Mouse (Mus musculus) gastrocnemius, postnatal 25 days (tissue): ENCODE measurements around the gene Clec4n. TPM values are rescaled to one million over a fixed set of nuclear protein-coding genes. Genes with fewer than 3 reads are reported as not detected.
"Not testable (repeated sequence)": the region's sequence is repeated elsewhere in the genome, so short reads cannot be mapped to it uniquely, and the experiment has no call there.

Experiments used
- DNase-seq: peaks from one replicate; pipeline ENCODE4 v3.0.0; 2022
- long read RNA-seq, 2 experiments: library from polyadenylated mRNA; stranded (forward); transcript quantifications; one replicate each; pipeline ENCODE4 v2.0.0; 2021
- total RNA-seq, 2 experiments: library from RNA; stranded (reverse); gene quantifications; 1 replicate in 1 of 2; 2 replicates in 1 of 2; pipeline ENCODE4 v1.2.3; 2021

The Clec4n gene
- not detected for total RNA-seq
- long read RNA-seq, experiment 1, partial matches to known transcripts = 0 of 1 reads
- long read RNA-seq, experiment 1, other reads (novel, unspliced or antisense) = 1 of 1 reads
- long read RNA-seq, experiment 2, partial matches to known transcripts = 0 of 1 reads
- long read RNA-seq, experiment 2, other reads (novel, unspliced or antisense) = 0 of 1 reads

DNA sequence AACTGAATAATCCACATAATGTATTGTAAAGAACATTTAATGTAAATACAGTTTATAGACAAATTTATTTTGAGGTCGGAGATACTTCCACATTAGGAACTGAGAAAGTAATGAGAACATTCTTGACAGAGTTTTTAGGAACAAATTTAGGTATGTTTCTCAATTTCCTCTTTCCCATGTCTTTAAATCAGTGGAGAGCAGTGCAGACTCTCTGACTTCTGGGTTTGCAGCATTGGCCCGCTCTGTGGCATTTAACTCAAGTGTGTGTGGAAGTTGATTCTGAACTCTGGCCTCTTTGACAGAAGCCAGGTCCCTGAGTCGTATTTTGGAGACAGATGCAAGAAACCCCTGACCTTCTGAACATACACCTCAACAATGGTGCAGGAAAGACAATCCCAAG lies at the start of gene Clec4n:
TSS of gene Clec4n (plus strand) at position 200 of the 400 bp plus-strand sequence.
- DNase-seq = no peak

DNA sequence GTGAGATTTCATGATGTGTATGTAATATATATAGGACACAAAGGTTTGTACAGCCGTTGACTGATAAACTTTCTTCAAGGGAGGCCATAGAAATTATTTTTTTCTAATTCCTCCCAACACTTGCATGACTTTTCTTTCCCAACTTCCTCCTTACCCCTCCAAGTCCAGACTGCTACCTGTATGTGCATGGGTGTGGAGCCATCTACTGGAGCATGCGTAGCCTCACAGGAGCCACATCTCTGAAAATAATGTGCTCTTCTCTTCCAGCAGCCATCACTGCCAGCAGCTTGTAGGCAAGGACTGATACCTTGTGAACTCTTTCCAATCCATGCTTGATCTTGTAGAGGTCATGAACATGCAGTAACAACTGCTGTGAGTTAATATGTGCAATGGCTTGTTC lies 44.8 kb upstream of the Clec4n start:
- DNase-seq = not testable (repeated sequence)

DNA sequence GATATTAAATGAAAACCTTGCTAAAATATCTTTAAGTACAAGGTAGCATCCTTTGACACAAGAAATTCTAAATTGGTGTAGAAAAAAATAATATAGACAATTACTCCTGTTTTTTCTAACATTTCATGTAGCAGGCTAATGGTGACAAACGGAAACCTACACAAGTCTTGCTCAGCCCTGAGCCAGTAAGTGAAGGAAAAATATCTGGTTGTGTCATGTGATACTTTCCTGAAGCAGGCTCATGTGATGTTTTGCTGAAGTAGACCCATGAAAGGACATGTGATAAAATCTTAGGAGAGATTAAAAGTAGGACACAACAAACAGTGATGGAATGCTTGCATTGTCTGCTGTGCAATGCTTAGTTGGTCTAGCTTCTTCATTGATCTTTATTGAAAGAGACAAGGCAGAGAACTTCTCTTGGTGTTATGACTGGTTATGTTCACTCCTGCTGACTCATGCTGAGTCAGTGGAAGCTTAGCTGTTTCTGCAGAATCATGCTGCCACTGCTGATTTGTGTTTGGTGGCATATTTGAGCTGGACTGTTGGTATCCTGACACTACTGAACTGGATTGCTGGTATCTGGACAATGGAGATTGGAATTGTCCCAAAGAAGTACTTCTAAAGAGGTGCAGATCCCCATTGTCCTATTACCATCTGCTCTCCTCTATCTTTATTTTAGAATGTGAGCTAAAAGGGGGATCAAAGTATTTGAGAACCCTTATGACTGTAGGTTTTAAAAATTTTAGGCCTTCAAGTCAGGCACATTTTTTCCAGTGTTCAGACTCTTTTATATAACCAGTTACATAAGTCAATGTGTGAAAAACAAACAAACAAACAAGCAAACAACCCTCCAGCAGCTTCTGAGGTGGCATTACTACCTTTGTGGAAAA lies 22.2 kb upstream of the Clec4n start:
- no peak for DNase-seq

DNA sequence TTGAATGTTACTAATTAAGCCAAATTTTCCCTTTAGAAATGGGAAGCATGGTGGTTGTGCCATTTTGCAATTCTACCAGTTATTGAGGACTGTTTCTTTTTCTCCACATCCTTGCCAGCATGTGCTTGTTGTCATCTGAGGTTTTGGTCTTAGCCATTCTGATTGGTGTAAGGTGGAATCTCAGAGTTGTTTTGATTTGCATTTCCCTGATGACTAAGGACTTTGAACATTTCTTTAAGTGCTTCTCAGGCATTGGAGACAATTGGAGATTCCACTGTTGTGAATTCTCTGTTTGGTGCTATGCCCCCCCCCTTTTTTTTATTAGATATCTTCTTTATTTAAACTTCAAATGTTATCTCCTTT lies 21.6 kb upstream of the Clec4n start:
- DNase-seq = not testable (repeated sequence)

DNA sequence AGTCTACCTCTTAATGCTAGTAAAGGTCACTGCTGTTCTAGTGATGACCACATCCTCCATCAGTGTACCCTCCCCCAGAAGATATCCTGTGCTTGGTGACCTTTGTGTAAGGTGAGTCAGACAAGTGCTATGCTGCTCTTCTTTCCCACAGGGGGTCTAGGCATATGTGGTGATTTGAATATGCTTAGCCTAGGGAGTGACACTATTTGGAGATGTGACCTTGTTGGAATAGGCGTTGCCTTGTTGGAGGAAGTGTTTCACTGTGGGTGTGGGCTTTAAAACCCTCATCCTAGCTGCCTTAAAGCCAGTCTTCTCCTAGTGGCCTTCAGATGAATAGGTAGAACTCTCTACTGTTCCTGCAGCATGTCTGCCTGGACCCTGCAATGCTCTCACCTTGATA lies 17.9 kb upstream of the Clec4n start:
- DNase-seq = no peak

DNA sequence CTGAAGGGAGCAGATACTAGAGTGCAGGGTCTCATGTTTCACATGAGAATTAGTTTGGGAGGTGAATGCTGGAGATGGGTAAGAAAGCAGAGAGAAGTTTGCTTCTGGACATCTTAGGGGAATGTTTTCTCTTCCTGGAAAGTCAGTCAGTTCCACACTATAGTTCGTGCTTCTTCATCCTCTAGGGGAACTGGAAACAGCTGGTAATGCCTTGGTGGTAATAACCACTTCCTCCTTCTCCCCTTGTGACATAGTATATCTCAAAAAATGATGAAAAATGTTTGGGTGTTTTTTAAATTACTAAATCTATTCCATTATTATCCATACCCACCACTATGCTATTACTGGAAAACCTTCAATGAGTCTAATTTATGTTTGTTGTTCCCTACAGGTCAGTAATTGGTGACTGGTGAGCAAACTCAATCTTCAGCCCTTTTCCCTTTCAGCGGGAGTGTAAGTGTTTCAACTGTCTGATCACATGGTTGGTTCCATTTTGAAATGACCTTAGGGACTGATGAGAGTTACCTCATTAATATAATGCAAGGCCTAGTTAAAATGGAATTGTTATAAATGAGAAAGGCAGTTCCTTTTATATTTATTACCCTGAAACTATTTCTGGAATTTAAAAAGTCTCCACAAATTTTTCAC lies 2.0 kb upstream of the Clec4n start:
- no peak for DNase-seq

DNA sequence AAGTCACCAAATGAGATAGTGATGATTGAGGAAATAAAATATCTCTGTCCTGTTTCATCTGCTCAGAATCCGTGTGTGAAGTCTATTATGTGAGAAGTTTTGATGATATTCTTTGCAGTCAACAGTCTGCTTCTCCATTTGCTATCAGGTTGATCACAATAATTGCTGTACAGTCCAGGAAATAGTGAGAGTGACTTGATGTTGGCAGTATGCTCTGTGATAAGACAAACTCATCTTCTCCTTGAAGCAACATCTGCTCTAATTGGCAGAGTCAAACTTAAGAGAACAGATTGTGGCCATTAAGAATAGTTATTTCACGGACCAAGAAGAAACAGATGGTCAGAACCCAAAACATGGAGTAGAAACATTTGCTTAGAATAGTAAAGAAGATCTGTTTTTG lies 1.5 kb downstream of the Clec4n start:
- no peak for DNase-seq

DNA sequence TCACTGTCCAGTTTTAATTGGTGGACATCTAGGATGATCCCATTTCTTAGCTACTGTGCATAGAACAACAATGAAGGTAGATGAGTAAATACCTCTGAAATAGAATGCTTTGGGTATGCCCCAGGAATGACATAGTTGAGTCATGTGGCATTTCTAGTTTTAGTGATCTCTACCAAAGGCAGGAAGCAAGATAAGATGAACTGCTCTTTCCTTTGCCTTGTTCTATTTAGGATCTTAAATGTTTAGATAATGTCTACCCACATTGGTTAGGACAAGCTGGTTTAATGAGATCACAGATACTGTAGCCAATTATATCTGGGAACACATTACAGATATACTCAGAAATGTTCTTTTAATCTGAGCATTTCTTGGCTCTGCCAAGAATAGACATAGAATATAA lies 7.9 kb downstream of the Clec4n start:
- DNase-seq = no peak

DNA sequence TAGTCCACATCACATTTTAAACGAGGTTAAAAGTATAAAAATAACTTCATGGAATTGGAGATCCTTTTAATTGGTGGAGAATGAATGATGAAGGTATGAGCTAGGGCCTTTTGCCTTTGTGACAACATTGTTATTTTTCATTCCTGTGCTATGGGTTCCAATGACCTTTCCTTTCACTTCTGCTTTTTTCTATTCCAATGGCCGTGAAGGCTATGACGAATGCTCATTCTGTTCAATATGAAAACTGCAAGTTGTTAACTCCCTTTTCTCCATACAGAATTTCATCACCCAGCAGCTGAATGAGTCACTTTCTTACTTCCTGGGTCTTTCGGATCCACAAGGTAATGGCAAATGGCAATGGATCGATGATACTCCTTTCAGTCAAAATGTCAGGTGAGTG lies 14.6 kb downstream of the Clec4n start:
- DNase-seq = no peak

DNA sequence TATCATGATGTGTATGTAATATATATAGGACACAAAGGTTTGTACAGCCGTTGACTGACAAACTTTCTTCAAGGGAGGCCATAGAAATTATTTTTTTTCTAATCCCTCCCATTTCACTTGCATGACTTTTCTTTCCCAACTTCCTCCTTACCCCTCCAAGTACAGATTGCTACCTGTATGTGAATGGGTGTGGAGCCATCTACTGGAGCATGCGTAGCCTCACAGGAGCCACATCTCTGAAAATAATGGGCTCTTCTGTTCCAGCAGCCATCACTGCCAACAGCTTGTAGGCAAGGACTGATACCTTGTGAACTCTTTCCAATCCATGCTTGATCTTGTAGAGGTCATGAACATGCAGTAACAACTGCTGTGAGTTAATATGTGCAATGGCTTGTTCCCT lies 19.2 kb downstream of the Clec4n start:
- not testable (repeated sequence) for DNase-seq

DNA sequence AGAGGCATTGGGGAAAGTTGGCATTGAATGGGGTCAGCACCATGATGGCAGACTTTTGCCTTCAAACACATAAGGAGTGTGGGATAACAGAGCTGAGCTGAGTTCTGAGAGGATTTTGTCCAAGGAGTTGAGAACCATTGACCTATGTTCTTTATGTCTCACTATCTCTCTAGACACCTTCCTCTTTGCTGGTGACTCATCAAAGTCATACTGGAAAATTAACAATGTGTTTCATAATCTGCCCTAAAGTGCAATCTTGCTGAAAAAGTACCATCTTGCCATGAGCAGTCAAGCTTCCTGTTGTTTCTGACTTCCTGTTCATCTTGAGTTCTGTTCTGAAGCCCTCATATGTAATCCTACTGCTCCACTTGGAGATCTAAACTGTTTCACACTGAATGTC lies 23.1 kb downstream of the Clec4n start:
- no peak for DNase-seq

DNA sequence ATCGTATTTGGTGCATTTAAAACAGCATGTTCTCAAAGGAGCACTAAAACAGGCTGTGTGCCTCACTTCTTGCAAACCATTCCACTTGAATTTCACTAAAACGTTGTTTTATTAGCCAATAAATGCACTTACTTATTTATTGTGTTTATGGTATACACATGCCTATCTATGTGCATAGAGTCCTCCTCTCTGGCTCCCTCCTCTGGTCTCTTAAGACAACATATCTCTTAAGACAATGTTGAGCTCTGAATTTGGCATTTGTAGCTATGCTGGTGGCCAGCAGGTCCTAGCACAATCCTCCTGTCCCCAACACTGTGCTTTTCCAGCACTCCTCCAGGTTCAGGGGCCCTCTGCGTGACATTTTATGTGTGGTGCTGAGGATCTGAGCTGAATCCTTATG lies 29.3 kb downstream of the Clec4n start:
- DNase-seq = no peak

DNA sequence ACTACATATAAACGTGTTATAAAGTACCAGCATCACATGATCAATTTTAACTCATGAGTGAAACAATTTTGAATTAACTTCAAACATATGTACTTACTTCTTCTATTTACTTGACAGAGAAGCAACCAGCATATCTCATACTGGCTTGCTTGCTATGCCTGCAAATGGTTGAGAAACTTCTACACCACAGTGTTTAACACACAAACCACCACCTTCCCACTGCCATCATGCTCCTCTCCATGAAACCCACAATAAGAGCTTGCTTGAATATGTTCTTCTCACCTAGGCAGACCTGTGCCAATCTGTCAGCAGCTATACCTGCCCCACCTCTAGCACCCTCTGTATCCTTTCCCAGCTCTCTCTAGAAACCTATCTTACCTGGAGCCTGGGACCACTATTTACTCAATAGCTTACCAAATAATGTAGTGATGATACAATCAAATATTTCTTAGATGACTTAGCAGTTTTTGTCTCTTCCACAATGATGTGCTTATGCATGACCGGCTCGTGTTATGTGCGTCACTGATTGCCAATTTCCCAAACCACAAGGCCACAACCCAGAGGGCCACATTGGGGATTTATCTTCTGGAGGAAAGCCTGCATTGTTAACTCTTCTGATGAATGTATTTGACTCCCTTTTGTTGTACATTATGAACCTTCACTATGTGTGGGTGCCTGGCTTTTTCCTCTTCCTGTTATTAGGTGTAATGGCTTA lies 30.4 kb downstream of the Clec4n start:
- DNase-seq = no peak

DNA sequence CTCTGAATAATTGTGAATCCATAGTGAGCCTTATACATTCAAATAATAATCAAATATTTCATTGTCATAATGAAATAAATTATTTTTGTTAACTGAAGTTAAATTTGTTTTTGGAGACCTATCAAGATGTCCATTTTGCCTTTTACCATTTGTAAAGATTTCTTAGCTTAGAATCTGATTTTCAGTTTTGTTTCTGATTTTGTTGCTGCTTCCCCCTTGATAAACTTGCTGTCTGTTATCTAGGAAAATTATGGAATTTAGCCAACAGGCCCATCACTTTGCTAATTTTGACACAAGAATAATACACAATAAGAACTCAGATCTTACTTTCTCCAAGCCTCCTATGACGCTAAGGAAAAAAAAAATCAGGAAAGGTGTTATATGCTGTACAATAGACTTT lies 31.2 kb downstream of the Clec4n start:
- DNase-seq = no peak

DNA sequence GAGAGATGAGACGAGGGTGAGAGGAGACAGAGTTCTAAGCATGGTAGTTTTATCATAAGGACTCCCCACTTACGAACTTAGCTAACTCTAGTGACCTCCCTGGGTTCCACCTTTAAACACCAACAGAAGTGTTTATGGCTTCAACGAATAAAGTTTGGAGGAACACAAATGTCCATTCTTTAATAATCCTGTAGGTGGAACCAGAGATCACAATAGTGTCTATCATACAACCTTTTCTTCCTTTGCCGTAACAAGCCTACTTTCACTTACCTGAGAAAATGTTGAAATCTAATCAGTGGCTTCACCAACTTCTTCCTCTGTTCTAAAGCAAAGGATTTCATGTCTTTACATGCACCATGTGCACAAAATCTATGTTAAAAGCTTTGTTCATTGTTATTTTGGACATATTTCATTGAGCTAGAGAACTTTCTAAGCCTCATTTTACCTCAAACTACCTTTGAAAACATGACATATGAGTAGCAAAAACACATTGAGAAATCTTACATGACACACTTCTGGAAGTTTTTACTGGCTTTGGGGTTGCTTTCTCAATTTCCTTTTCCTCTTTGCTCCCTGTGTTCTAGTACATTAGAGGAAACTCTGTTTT lies 32.0 kb downstream of the Clec4n start, which contains the start of gene Clec4d:
TSS of gene Clec4d (plus strand) at position 557 of the 607 bp plus-strand sequence.
- DNase-seq = no peak

DNA sequence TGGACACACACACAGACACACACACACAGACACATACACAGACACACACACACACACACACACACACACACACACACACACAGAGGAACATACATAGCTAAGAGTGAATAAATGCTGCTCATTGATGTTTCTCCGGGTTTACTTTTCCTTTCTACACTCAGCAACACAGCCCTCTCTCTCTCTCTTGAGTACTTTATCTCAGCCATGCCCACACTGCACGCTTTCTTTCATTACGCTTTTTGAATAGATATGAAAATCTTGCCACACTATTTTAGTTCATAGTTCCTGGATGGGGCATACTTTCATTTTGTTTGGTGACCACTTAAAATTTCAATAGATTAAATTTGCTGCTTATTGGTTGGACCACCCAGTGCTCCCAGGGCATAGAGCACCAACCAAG lies 34.6 kb downstream of the Clec4n start:
- DNase-seq = no peak

DNA sequence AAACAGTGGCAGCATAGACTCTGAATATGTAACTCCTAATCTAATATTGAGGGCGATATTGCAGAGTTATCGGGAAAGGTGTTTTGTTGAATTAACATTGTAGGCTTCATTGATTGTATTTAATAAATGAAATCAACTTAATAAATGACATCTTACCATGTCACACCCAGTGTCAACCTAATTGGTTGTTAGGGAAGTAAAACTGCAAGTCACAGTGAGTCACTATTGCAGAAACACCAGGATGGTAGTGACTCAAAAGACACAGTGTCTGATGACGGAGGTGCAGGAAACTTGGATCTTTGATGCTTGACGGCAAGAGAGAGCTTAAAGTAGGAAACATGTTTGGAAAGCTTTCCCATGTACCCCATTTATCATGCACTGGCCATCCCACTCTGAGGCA lies 36.2 kb downstream of the Clec4n start:
- DNase-seq = no peak

DNA sequence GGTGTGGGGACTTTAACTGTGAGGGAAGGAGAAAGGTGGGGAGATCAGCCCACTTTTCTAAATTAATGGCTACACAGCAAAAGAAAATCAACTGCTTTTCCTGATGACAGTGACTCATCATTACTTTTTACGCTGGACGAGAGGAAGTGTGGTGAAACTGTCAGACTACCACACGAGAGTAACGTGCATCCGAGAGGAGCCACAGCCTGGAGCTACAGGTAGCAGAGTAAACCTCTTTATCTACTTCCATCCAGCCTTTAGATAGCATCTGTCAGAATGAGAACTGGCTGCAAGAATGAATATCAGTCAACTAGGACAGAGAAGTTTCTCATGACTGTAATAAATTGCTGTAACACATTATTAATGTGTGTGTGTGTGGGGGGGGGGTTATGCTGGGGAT lies 37.3 kb downstream of the Clec4n start:
- no peak for DNase-seq

DNA sequence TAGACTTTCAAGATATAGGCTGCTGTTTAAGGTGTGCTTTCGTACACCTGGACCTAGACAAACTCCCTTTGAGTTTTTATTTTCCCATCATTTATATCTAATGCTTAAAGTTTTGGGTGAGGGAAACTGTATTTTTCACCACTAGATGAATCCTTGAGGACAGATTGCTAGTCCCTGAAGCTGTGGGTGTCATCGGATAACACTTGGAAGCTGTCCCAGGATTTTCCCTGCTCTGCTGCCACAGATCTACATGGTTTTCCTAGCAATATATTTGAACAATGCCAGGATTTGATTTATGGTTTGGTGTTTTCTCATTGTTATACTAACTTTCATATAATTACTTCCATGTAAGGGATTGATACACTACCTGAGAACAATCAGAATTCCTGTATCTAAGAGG lies 49.8 kb downstream of the Clec4n start:
- no peak for DNase-seq

DNA sequence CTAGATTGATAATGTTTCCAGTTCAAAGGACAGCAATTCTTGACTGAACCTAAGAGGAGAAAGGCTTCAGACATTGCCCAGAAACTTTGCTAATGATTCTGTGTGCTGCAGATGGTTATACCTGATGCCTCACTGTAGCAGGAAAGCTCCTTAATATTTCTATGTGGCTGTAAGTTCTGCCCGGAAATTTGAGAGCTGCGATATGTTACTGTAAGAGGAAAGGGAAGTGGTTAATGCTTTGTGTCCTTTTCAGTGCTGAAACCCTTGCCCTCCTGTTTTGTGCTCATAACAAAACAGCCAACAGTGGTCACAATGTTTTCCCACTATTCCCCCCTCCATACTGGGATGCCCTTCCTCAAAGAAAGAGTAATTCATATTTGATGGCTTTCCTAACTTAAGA lies 56.7 kb downstream of the Clec4n start:
- no peak for DNase-seq

DNA sequence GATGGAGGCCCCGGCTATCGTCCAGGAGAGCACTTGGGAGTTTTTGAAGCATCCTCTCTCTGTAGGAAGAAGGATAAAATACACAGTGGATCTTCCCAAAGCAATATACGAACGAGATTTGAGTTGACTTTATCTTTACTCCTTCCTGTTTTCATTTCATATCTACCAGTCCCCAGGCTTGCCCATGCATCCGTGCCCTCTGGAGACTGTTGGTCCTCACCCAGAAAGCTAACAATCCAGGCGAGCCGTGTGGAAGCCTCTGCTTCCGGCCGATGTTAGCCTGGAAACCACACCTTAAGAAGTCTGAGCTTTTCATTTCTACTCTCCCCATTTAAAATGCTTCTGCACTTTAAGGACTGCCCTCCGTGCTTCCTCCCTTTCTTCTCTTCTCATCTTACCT lies 59.3 kb downstream of the Clec4n start:
- DNase-seq = no peak

DNA sequence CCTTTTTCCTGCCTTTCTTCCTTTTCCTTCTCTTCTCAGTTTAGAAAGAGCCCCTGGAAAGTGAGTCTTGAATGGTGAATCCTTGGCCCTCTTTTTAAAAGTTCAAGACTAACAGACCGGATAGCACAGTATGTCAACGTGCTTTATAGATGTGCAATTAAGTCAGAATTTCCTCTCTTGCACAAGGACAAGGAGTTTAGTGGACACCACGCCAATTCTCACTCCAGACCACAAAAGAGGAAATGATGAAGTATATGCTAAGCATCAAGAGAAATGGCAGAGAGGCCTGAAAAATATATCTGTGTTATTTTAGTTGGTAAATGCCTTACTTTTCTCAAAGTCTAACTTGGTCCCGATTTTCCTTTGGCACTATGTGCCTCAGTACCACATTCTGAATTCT lies 60.1 kb downstream of the Clec4n start, which contains the start of gene Clec4e:
TSS of gene Clec4e (minus strand) at position 118 of the 400 bp plus-strand sequence.
- DNase-seq = no peak
